Mouse (Mus musculus) heart, embryonic 15.5 days (tissue): Measurements from ENCODE around the gene Rchy1. TPM values are rescaled to one million over a fixed set of nuclear protein-coding genes. Genes with fewer than 3 reads are reported as not detected.

Experiments used
- polyA plus RNA-seq: library from polyadenylated mRNA; unstranded; fragments of >200 nt; fragmentation: Nextera tagmentation; extraction: Ambion mirVana; gene quantifications from 2 replicates; pipeline ENCODE4 v1.2.1, GENCODE M21; 2015

Rchy1 gene
- polyA plus RNA-seq, 1 experiment from 2014 or later = 57.7 TPM

Other genes starting within 250 kb of the Rchy1 start
- not detected in 2 replicates for gene Odaph, start 24.4 kb upstream of the Rchy1 start, polyA plus RNA-seq
- 0.94 and 2.0 TPM in 2 replicates for gene Cdkl2, start 80.8 kb upstream of the Rchy1 start, polyA plus RNA-seq
- gene G3bp2, start 120.7 kb upstream of the Rchy1 start, polyA plus RNA-seq = 126 and 128 TPM in 2 replicates
- gene Uso1, start 174.9 kb upstream of the Rchy1 start, polyA plus RNA-seq = 28.4 and 29.1 TPM in 2 replicates